Mouse (Mus musculus) megakaryocyte, embryonic 14.5 days (primary cell): ENCODE measurements around the gene Tek.

Experiments used
- FLI1 ChIP-seq: IDR thresholded peaks from 2 replicates; pipeline ENCODE4 v1.6.1; 2012; ENCODE audit warnings: low read length, inconsistent platforms, mixed read lengths
- GATA1 ChIP-seq: IDR thresholded peaks from 3 replicates; pipeline ENCODE4 v1.6.1; 2012; ENCODE audit warnings: mixed read lengths, low read length, inconsistent platforms, borderline replicate concordance

DNA sequence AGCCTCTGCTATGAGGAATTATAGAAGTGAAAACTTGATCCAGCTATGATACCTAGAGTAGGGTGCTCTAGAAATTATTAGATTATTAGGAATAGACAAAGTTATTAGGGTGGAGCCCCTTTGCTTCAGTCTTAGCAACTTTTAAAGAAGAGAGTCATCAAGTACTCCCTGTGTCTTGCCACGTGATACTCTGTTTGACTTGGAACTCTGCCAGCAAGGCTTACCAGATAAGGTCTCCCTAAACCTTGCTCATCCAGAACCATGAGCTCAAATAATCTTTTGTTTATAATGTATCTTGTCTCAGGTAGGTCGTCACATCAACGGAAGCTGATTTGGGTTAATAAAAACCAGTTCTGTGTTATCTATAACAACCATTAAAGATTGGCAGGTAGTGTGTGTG lies 42.7 kb upstream of the Tek start:
- TF ChIP-seq GATA1, result no peak
- no peak for TF ChIP-seq FLI1
